Mouse (Mus musculus) mature B cell (primary cell): Measurements from ENCODE around the gene Gm34653.
"Not testable (repeated sequence)": the region's sequence is repeated elsewhere in the genome, so short reads cannot be mapped to it uniquely, and the experiment has no call there.

Experiments
- in situ Hi-C: fragments of 300-500 bp; cut with MboI; formaldehyde crosslinking; loops from 2 replicates; pipeline ENCODE4 v1.14.3; 2019

Gene Gm34653

GRCm38 (mm10) chr2:34818492-34818891, 14.3 kb upstream of the Gm34653 start:
- in situ Hi-C loops, result no loop called here

DNA sequence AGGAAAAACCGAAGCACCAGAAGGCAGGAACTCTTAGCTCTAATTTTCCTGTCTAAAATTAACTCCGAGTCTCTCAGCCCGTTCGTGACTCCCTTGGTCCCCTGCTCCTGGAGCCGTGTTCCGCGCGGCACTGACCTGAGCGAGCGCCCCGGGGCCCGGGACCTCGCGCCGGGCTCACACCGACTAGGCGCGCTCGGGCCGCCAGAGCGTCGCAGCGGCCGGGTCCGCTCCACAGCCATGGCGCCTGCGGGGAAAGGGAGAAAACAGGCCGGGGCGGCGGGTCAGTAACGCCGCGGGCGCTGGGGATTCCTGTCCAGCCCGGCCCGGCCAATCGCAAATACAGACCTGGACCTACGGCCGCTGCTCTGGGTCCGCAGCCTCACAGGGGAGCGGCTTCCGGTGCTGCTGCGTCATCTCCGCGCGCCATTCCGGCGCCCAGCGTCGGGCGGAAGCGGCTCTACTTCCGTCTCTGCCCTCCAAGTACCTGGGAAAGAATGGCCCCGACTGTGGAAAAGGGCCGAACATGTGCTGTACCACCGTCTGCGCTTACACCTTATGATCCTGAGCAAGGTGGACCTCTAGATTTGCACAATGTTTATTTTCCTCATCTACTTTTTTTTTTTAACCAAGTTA, 6.9 kb upstream of the Gm34653 start, which contains the start of gene Fbxw2:
TSS of gene Fbxw2 (minus strand) at position 485 of the 633 bp plus-strand sequence.
- in situ Hi-C loops, result no loop called here

DNA sequence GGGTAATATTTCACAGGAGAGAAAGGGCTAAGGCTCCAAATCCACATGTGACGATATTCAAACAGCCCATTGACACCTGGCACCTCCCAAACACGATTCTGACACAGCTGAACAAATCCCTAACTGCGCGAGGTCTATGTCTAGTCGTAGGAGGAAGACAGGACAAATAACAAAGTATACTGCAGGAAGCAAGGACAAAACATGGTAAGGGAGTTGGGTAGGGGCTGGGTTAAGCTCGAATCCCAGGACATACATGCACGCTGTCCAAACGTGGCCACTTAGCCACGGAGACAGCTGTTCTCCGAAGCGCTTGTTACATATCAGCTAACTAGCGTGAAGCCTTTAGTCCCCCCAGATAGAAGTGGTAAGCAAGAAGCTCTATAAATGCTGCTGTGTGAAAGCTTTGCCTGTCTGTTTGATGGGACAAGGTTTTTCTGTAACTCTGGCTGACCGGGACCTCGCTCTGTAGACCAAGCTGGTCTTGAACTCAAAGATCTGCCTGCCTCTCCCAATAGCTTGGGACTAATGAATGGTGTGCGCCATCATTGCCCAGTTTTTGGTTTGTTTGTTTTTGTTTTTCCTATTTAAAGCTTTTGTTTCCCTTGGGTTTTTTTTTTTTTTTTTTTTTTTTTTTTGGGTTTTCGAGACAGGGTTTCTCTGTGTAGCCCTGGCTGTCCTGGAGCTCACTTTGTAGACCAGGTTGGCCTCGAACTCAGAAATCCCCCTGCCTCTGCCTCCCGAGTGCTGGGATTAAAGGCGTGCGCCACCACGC, 6.2 kb upstream of the Gm34653 start:
- in situ Hi-C loops, result no loop called here

GRCm38 (mm10) chr2:34827591-34827990, 5.2 kb upstream of the Gm34653 start:
- in situ Hi-C loops, result no loop called here

- in situ Hi-C loops, result no loop called here
Measured at GRCm38 (mm10) chr2:34828026-34828425, 4.8 kb upstream of the Gm34653 start.

- in situ Hi-C loops, result not testable (repeated sequence)
Measured at GRCm38 (mm10) chr2:34830066-34830465, 2.7 kb upstream of the Gm34653 start.

DNA sequence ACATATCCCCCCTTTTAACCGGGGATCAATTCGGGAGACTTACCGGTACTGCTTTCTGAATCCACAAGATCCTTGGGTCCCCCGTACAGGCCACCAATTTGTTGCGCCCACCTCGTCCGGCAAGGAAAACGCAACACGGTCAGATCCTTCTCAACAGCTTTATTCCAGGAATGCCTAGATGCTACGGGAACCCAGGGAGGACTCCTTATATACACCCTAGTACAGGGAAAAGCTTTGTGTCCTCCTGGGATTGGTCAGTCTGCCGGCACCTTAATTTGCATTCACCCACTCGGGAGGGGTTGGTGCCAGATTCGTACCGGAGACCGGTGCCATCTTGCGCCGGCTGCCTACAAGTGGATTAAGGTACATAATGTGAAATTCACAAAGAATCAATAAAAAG, 817 bp downstream of the Gm34653 start:
- in situ Hi-C loops, result no loop called here

- in situ Hi-C loops, result no loop called here
Measured at GRCm38 (mm10) chr2:34835669-34836068, 2.9 kb downstream of the Gm34653 start.

DNA sequence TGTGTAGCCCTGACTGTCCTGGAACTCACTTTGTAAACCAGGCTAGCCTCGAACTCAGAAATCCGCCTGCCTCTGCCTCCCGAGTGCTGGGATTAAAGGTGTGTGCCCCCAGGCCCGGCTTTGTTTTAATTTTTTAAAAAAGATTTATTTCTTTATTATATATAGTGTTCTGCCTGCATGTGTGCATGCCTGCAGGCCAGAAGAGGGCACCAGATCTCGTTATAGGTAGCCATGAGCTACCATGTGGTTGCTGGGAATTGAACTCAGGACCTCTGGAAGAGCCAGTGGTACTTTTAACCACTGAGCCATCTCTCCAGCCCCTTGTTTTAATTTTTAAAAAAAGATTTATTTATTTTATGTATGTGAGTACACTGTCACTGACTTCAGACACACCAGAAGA, 7.3 kb downstream of the Gm34653 start:
- in situ Hi-C loops, result not testable (repeated sequence)

DNA sequence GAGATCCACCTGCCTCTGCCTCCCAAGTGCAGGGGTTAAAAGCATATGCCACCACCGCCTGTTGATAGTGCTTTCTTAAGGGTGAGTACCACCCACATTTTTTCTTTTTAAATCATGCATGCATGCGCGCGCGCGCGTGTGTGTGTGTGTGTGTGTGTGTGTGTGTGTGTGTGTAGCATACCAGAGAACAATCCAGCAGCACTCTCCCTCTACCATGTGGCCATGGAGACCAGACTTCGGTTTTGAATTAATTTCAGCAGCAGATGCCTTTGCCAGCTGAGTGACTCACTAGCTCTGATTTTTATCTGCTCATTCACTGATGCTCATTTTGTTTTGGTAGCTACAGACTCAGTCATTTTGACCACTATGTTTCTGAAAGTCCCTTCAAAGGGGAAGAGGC, 8.9 kb downstream of the Gm34653 start:
- in situ Hi-C loops, result no loop called here

GRCm38 (mm10) chr2:34843211-34843939, 10.6 kb downstream of the Gm34653 start:
- in situ Hi-C loops, result no loop called here

GRCm38 (mm10) chr2:34847702-34848101, 14.9 kb downstream of the Gm34653 start:
- in situ Hi-C loops, result no loop called here

DNA sequence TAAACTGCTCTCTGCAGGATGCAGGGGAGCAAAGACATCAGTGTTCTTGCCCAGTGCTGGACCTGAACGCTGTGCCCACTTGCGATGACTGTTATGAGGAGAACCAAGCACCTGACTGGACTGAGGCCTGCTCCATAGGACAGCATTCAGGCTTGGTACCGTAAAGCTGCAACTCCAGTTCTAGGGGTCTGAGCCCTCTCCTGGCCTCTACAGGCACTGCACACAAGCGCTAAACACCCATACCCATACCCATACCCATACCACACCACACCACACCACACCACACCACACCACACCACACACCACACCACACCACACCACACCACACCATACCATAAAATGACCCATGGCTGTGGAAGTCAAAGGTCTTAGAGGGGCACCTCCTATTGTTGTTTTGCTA, 22.5 kb downstream of the Gm34653 start:
- in situ Hi-C loops, result no loop called here

GRCm38 (mm10) chr2:34857728-34858127, 24.9 kb downstream of the Gm34653 start:
- in situ Hi-C loops, result no loop called here

- in situ Hi-C loops, result no loop called here
Measured at GRCm38 (mm10) chr2:34869680-34870079, 36.9 kb downstream of the Gm34653 start.

DNA sequence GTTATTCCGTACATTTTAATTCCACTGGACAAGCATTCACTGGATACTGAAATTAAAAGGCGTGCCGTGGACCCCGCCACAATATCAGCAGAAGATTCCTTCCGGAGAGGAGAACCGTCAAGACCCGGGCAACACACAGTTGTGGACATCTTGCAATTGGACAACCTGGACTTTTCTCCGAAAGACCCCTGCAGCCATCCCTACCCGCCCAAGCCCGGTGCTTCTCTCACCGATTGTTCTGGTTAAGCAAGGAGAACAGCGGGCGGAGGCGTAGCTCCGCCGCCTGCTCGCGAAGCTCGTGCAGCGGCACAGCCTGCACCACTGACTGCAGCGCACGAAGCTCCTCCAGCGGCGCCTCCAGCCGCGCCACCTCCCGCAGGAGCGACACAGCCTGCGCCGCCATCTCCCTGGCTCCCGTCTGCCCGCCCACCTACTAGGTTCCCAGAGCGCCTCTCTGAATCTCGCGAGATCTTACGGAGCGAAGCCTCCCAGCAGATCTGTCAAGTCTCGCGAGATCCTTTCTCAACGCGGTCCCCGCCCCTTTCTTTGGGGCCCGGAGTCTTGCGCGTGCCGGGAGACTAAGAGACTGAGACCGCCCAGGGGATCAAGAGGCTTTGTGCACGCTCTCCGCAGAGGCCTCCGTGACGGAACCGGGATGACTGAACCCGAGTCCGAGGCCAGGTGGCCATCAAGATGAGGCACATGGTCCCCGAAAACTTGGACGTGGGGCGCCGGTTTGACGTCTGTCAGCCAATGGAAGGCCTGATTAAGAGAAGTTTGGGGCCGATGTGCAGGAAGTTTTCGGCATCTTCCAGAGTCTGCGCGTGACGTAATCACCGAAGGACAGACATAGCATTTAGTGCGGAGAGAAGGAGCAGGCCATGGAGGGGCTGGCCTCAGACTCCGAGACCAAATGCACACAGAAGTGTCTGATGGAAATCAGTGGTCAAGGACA, 38.0 kb downstream of the Gm34653 start:
- in situ Hi-C loops, result no loop called here

DNA sequence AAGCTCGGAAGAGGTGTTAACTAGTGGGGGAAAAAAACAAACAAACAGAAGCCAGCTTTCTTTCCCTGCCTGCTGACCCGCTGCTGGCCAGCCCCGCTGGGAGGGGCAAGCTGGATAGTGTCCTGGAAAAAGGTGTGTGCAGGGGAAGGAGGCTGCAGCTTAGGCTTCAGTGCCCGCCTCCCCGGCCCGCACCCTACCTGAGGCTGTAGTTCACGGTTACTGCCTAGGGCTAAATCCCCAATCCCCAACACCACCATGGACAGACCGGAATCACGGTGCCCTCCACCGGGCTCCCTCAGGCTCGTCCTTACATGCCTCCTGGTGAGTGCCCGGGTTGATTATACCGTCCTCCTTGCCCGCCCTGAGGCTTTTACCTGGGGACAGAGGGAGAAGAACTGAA, 41.5 kb downstream of the Gm34653 start, which contains the start of gene Cutal:
TSS of gene Cutal (plus strand) at position 126 of the 400 bp plus-strand sequence.
- in situ Hi-C loops, result no loop called here

GRCm38 (mm10) chr2:34874816-34875345, 42.1 kb downstream of the Gm34653 start, which contains the start of gene Psmd5:
Psmd5 (minus strand) TSS chr2:34874968.
- in situ Hi-C loops, result no loop called here

- in situ Hi-C loops, result no loop called here
Measured at GRCm38 (mm10) chr2:34880054-34880453, 47.2 kb downstream of the Gm34653 start.

GRCm38 (mm10) chr2:34882757-34883156, 50.0 kb downstream of the Gm34653 start:
- in situ Hi-C loops, result no loop called here

DNA sequence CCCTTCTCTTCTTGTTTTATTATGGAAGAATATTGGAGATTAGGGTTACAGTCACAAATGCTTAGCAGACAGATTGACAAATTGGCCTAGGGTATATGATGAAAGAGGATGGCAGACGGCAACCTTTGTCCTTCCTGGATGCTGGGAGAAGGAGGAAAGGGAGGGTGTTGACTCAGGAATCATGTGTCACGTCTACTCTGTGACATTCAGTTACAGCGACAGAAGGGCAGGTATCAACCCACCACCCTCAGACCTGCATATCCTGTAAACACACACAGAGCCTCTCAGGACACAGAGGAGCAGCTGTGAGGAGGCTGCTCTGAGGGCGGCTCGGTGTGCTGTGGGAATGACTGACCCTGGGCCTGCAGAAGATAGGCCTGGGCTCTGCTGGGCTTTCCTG, 50.4 kb downstream of the Gm34653 start:
- in situ Hi-C loops, result no loop called here
